28 mouse cellular contexts compared by ENCODE assay signal in the genomic region with DNA sequence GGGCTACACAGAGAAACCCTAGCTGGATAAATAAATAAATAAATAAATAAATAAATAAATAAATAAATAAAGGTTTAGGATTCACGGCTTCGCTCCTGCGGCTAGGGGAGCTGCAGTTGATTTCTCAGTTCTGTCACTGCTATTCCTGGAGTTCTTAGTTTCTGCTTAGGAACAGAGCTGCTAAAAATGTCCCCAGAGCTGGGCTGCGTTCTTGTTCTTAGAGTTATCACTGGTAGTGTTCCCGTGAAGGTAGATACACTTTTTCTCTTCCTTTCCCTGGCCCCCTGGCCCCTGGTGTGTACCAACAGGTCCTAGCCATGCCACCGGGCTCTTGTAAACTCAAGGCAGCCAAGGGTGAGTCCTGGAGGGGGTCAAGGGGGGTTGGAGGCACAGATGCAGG. TPM values are rescaled to one million over a fixed set of nuclear protein-coding genes. Genes with fewer than 3 reads are reported as not detected.
A peak's percentile ranks its signal among the peaks of the same experiment; 100 is the strongest.
DNase-seq lines count a peak whose midpoint lies in the region; ATAC-seq and TF ChIP-seq lines count a peak whose summit lies in the region.
"Had no signal": no experiment of that assay in that cellular context is flagged by ENCODE, and none has a peak within 500 bp of the region (broad histone marks: within the 10 kb centered on the region; RNA-seq: fewer than 3 reads in every experiment).

No protein-coding gene starts in this region.

- peak overlapping the region; percentile 42 to 78; a peak in 2 of 4 replicates for H3K27ac ChIP-seq in heart, embryonic 14.5 days (replicated peaks in 1 of 2; ENCODE audit: control insufficient read depth in 1 of 2, insufficient read depth in 1 of 2, low read depth in 2 of 2, low read length in 2 of 2)
- peak overlapping the region; percentile 47 for H3K27ac ChIP-seq in cortical plate, adult 2 months (ENCODE audit: insufficient read depth, low read length)
- H3K27ac ChIP-seq in intestine, embryonic 16.5 days (ENCODE audit: low read length) = no peak overlapping the region
- H3K27ac ChIP-seq: hindbrain, embryonic 14.5 days; liver, embryonic 15.5 days; neural tube, embryonic 12.5 days had no signal

- ATAC-seq in frontal cortex, adult (ENCODE audit: low TSS enrichment) = peak; percentile 38; the same call in 1 of the 2 replicates
- no peak for ATAC-seq in heart, embryonic 14.5 days (ENCODE audit: insufficient number of reproducible peaks, insufficient read depth, low FRiP score, low read depth)
- no peak for ATAC-seq in intestine, embryonic 16.5 days
- ATAC-seq: forebrain, embryonic 16.5 days; midbrain, embryonic 16.5 days had no signal

- no peak overlapping the region for H3K4me2 ChIP-seq in heart, embryonic 14.5 days (ENCODE audit: low read length)
- H3K4me2 ChIP-seq in intestine, embryonic 16.5 days (ENCODE audit: low read depth, low read length) = no peak overlapping the region
- H3K4me2 ChIP-seq: hindbrain, embryonic 14.5 days; liver, embryonic 15.5 days; lung, embryonic 14.5 days; neural tube, embryonic 12.5 days had no signal

- 46% methylated on average over 6 of the region's 6 CpGs for WGBS in heart, embryonic 14.5 days
- 89% methylated on average over 6 of the region's 6 CpGs for WGBS in intestine, embryonic 16.5 days

- no peaks in the 10 kb centered on the region for H3K36me3 ChIP-seq in heart, embryonic 14.5 days (ENCODE audit: control insufficient read depth, insufficient read depth, low read length)
- H3K36me3 ChIP-seq in intestine, embryonic 16.5 days (ENCODE audit: control insufficient read depth, insufficient read depth, low read length) = no peaks in the 10 kb centered on the region
- H3K36me3 ChIP-seq: embryonic facial prominence, embryonic 13.5 days; forebrain, embryonic 10.5 days; G1E; limb, embryonic 12.5 days; liver, embryonic 15.5 days; neural tube, embryonic 12.5 days had no signal

- H3K4me1 ChIP-seq in heart, embryonic 14.5 days (ENCODE audit: control insufficient read depth in 2 of 2, insufficient read depth in 2 of 2, low read length in 2 of 2) = peaks cover 26 to 30% of the 10 kb centered on the region in 2 experiments
- H3K4me1 ChIP-seq in cortical plate, adult 2 months (ENCODE audit: control insufficient read depth, insufficient read depth, low read length) = peaks cover 9% of the 10 kb centered on the region
- peaks cover 20% of the 10 kb centered on the region for H3K4me1 ChIP-seq in intestine, embryonic 16.5 days (ENCODE audit: control insufficient read depth, insufficient read depth, low read length)

- H3K9me3 ChIP-seq in heart, embryonic 14.5 days (ENCODE audit: control insufficient read depth, low read length) = no peaks in the 10 kb centered on the region
- H3K9me3 ChIP-seq in intestine, embryonic 16.5 days (ENCODE audit: control insufficient read depth, low read length) = no peaks in the 10 kb centered on the region
- H3K9me3 ChIP-seq: embryonic facial prominence, embryonic 13.5 days; forebrain, embryonic 10.5 days; G1E; limb, embryonic 12.5 days; liver, embryonic 15.5 days; neural tube, embryonic 12.5 days had no signal

- 0 out of 2 replicates have a peak, but pooled peaks cover 3% of the 10 kb centered on the region for H3K27me3 ChIP-seq in heart, embryonic 14.5 days (ENCODE audit: control insufficient read depth, insufficient read depth, low read length)
- peaks cover 4% of the 10 kb centered on the region; the same call in 1 of the 2 replicates for H3K27me3 ChIP-seq in intestine, embryonic 16.5 days (replicated peaks; ENCODE audit: control insufficient read depth, insufficient read depth, low read length)
- H3K27me3 ChIP-seq: embryonic facial prominence, embryonic 13.5 days; limb, embryonic 12.5 days had no signal

- intact Hi-C loops in left cerebral cortex, postnatal 14 days (cut with DNase I) = no loop called here

- no peak for DNase-seq in frontal cortex, adult 2 months (ENCODE audit: extremely low spot score in 1 of 2, low spot score in 1 of 2)
- no peak for DNase-seq in heart, adult 18-20 months
- peak; percentile 60 to 68 for DNase-seq in left cerebral cortex, postnatal 14 days (ENCODE audit: low spot score in 2 of 2)
- no peak for DNase-seq in left cerebral cortex, adult 9 months (ENCODE audit: low spot score in 2 of 2)
- DNase-seq: adrenal gland, adult 8-10 months; cerebellum, adult 11 months; cerebellum, adult 9-10 months; cerebellum, postnatal 36 days; embryo, embryonic 11 days; gastrocnemius, postnatal 36 days; kidney, adult 11 months; kidney, postnatal 14 days; lung, embryonic 14.5 days; lung, postnatal 14 days; thymus, postnatal 14 days had no signal

- no peak for TF ChIP-seq POLR2A in cortical plate, adult 2 months (IDR thresholded peaks at IDR 0.05; ENCODE audit: extremely low read depth, insufficient read depth, low read length)

- H3K9ac ChIP-seq in heart, embryonic 14.5 days (ENCODE audit: low read length) = no peak overlapping the region
- no peak overlapping the region for H3K9ac ChIP-seq in intestine, embryonic 16.5 days (ENCODE audit: low read depth, low read length)
- H3K9ac ChIP-seq: liver, embryonic 15.5 days; lung, embryonic 14.5 days; neural tube, embryonic 12.5 days had no signal

- no peak for TF ChIP-seq CTCF in cortical plate, adult 2 months (IDR thresholded peaks at IDR 0.05; ENCODE audit: extremely low read depth, insufficient read depth, low read length)

- H3K4me3 ChIP-seq in heart, embryonic 14.5 days (ENCODE audit: control insufficient read depth in 1 of 2, insufficient read depth in 1 of 2, low read depth in 1 of 2, low read length in 2 of 2) = no peak overlapping the region
- H3K4me3 ChIP-seq in cortical plate, adult 2 months (ENCODE audit: insufficient read depth, low read length) = no peak overlapping the region
- no peak overlapping the region for H3K4me3 ChIP-seq in intestine, embryonic 16.5 days (ENCODE audit: low read length)
- H3K4me3 ChIP-seq: embryonic facial prominence, embryonic 13.5 days; forebrain, embryonic 10.5 days; limb, embryonic 12.5 days; liver, embryonic 15.5 days; neural tube, embryonic 12.5 days had no signal

RNA-seq across cellular contexts. Expression of a gene that starts 12.4 kb away (rescaled TPM):
- 727 and 762 TPM in 2 replicates for polyA plus RNA-seq in frontal cortex, adult 2 months (2012; rRNA removed)
- polyA plus RNA-seq in heart, embryonic 14.5 days (2014; fragmentation: Nextera tagmentation; extraction: Ambion mirVana) = 691 and 781 TPM in 2 replicates
- total RNA-seq in heart, adult 18-20 months (2021) = 100 to 1,000 TPM; 272 to 273 TPM
- 100 to 1,000 TPM; 336 to 343 TPM for total RNA-seq in left cerebral cortex, postnatal 14 days (2021)
- polyA plus RNA-seq in cortical plate, adult 2 months (2012; rRNA removed) = 666 and 719 TPM in 2 replicates
- 866 and 931 TPM in 2 replicates for polyA plus RNA-seq in intestine, embryonic 16.5 days (2015; fragmentation: Nextera tagmentation; extraction: Ambion mirVana)

RNA-seq across cellular contexts. Expression of a gene that starts 21.3 kb away (rescaled TPM):
- 9.8 and 9.9 TPM in 2 replicates for polyA plus RNA-seq in frontal cortex, adult 2 months (2012; rRNA removed)
- 22.8 and 24.8 TPM in 2 replicates for polyA plus RNA-seq in heart, embryonic 14.5 days (2014; fragmentation: Nextera tagmentation; extraction: Ambion mirVana)
- total RNA-seq in heart, adult 18-20 months (2021) = 10 to 100 TPM; 26.1 to 26.8 TPM
- 10 to 100 TPM in 1 of 2 experiments, 1 to 10 TPM in 1; 7.9 to 11.1 TPM for total RNA-seq in left cerebral cortex, postnatal 14 days (2021)
- polyA plus RNA-seq in cortical plate, adult 2 months (2012; rRNA removed) = 10.7 and 12.1 TPM in 2 replicates
- polyA plus RNA-seq in intestine, embryonic 16.5 days (2015; fragmentation: Nextera tagmentation; extraction: Ambion mirVana) = 59.8 and 59.9 TPM in 2 replicates

RNA-seq across cellular contexts. Expression of a gene that starts 30.4 kb away (rescaled TPM):
- polyA plus RNA-seq in frontal cortex, adult 2 months (2012; rRNA removed) = 29.0 and 36.5 TPM in 2 replicates
- polyA plus RNA-seq in heart, embryonic 14.5 days (2014; fragmentation: Nextera tagmentation; extraction: Ambion mirVana) = 6.6 and 7.1 TPM in 2 replicates
- 1 to 10 TPM; 8.5 to 8.6 TPM for total RNA-seq in heart, adult 18-20 months (2021)
- total RNA-seq in left cerebral cortex, postnatal 14 days (2021) = 1 to 10 TPM; 7.7 to 8.1 TPM
- 37.9 and 42.8 TPM in 2 replicates for polyA plus RNA-seq in cortical plate, adult 2 months (2012; rRNA removed)
- 34.3 and 34.4 TPM in 2 replicates for polyA plus RNA-seq in intestine, embryonic 16.5 days (2015; fragmentation: Nextera tagmentation; extraction: Ambion mirVana)

RNA-seq across cellular contexts. Expression of a gene that starts 30.7 kb away (rescaled TPM):
- 73.6 and 78.1 TPM in 2 replicates for polyA plus RNA-seq in frontal cortex, adult 2 months (2012; rRNA removed)
- 55.9 and 57.5 TPM in 2 replicates for polyA plus RNA-seq in heart, embryonic 14.5 days (2014; fragmentation: Nextera tagmentation; extraction: Ambion mirVana)
- total RNA-seq in heart, adult 18-20 months (2021) = 10 to 100 TPM; 19.0 to 19.6 TPM
- 10 to 100 TPM; 48.7 to 54.1 TPM for total RNA-seq in left cerebral cortex, postnatal 14 days (2021)
- polyA plus RNA-seq in cortical plate, adult 2 months (2012; rRNA removed) = 88.0 and 94.9 TPM in 2 replicates
- polyA plus RNA-seq in intestine, embryonic 16.5 days (2015; fragmentation: Nextera tagmentation; extraction: Ambion mirVana) = 50.2 and 52.0 TPM in 2 replicates

RNA-seq across cellular contexts. Expression of a gene that starts 36.3 kb away (rescaled TPM):
- polyA plus RNA-seq in frontal cortex, adult 2 months (2012; rRNA removed) = 220 and 253 TPM in 2 replicates
- 59.0 and 66.4 TPM in 2 replicates for polyA plus RNA-seq in heart, embryonic 14.5 days (2014; fragmentation: Nextera tagmentation; extraction: Ambion mirVana)
- 10 to 100 TPM; 61.1 to 63.2 TPM for total RNA-seq in heart, adult 18-20 months (2021)
- 100 to 1,000 TPM; 151 to 170 TPM for total RNA-seq in left cerebral cortex, postnatal 14 days (2021)
- 304 and 306 TPM in 2 replicates for polyA plus RNA-seq in cortical plate, adult 2 months (2012; rRNA removed)
- polyA plus RNA-seq in intestine, embryonic 16.5 days (2015; fragmentation: Nextera tagmentation; extraction: Ambion mirVana) = 30.5 and 32.6 TPM in 2 replicates

Comparison
In these comparisons a context has a peak if more than half of its experiments do, and no peak if none do; other contexts are left out.
1. DNase-seq: peak in left cerebral cortex, postnatal 14 days (2 of 2); none in frontal cortex, adult 2 months (0 of 2), heart, adult 18-20 months (0 of 2) and left cerebral cortex, adult 9 months (0 of 2).